Mouse (Mus musculus): ENCODE results near the gene Gm20388.

DNA sequence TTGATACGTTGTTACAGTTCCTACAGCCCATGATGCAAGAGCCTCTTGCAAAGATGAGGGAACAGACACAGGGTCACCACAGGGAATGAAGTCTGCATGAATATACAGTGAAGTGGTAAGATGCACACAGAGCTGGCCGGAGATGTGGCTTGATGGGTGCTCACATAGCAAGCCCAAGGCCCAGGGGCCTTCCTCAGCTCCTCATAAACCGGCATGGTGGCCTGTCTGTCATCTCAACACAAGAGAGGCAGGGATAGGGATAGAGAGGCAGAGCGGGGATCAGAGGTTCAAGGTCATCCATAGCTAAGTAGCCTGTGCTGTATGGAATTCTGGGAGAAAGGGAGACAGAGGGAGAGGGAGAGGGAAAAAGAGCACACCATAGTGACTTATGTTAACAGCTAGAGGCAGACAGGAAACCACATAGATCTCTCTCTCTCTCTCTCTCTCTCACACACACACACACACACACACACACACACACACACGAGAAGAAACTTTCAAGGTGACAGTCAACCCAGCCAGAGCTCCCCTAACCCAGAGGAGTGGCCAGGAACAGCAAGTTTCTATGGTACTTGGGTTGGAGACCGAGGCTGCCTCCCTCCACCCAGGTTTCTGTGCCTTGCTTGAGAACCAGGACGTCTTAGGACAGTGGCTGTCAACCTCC, 493.1 kb downstream of the Gm20388 start:
- TF ChIP-seq GATA1 (IDR thresholded peaks at IDR 0.05; ENCODE audit: borderline replicate concordance, low read length) (no peak), CTCF (IDR thresholded peaks at IDR 0.05; ENCODE audit: low read depth, low read length) (no peak)

Measured in G1E (cell line).